Mouse (Mus musculus) layer of hippocampus, adult 6 months (tissue): ENCODE measurements around the gene Rwdd2b. TPM values are rescaled to one million over a fixed set of nuclear protein-coding genes. Genes with fewer than 3 reads are reported as not detected.

Experiments
- long read RNA-seq, 2 experiments: library from polyadenylated mRNA; unstranded; transcript quantifications; one replicate each; pipeline ENCODE4 v2.0.0; 2019 to 2020
- polyA plus RNA-seq: library from polyadenylated mRNA; unstranded; fragments of <200 nt; fragmentation: Nextera tagmentation; gene quantifications from 2 replicates; pipeline ENCODE4 v1.2.3, GENCODE M21; 2021

Rwdd2b gene
- polyA plus RNA-seq = 10.7 and 12.7 TPM in 2 replicates
- long read RNA-seq, experiment 1, transcript Rwdd2b-201 (5 exons, 2,009 nt) = major isoform, 23 of 27 reads
- long read RNA-seq, experiment 1, partial matches to known transcripts = 1 of 27 reads
- long read RNA-seq, experiment 1, other reads (novel, unspliced or antisense) = 3 of 27 reads
- long read RNA-seq, experiment 2, transcript Rwdd2b-201 (5 exons, 2,009 nt) = major isoform, 62 of 65 reads
- long read RNA-seq, experiment 2, partial matches to known transcripts = 3 of 65 reads
- long read RNA-seq, experiment 2, other reads (novel, unspliced or antisense) = 0 of 65 reads

GRCm38 (mm10) chr16:87440184-87440686 lies at the start of gene Rwdd2b:
Gene Rwdd2b (minus strand): TSS chr16:87440573.

GRCm38 (mm10) chr16:87454419-87455179 lies 14.2 kb upstream of the Rwdd2b start, which contains the start of gene Usp16:
Gene Usp16 (plus strand): TSS chr16:87454703.

GRCm38 (mm10) chr16:87432033-87432814 lies 8.1 kb downstream of the Rwdd2b start, which contains the start of gene Ltn1:
Gene Ltn1 (minus strand): TSS chr16:87432612.

Other genes starting within 250 kb of the Rwdd2b start
- 13.7 and 13.9 TPM in 2 replicates for gene N6amt1, start 86.4 kb downstream of the Rwdd2b start, polyA plus RNA-seq
- 15.4 and 15.8 TPM in 2 replicates for gene Ltn1, start 8.0 kb downstream of the Rwdd2b start, polyA plus RNA-seq
- gene Usp16, start 14.1 kb upstream of the Rwdd2b start, polyA plus RNA-seq = 38.0 and 42.6 TPM in 2 replicates
- gene Cct8, start 55.3 kb upstream of the Rwdd2b start, polyA plus RNA-seq = 159 and 171 TPM in 2 replicates
- gene Map3k7cl, start 112.8 kb upstream of the Rwdd2b start, polyA plus RNA-seq = not detected in 2 replicates